Mouse (Mus musculus) brain, embryonic 14.5 days (tissue): ENCODE results near the gene Ocln.

Source experiments
- CTCF ChIP-seq: fragments of 200-500 bp; IDR thresholded peaks from 2 replicates; pipeline ENCODE4 v1.5.1; 2012; ENCODE audit warnings: inconsistent platforms, mild to moderate bottlenecking, moderate library complexity, borderline replicate concordance; ENCODE audit not compliant: insufficient read depth, insufficient read length; ENCODE audit errors: extremely low read depth
- POLR2A ChIP-seq: fragments of 200-500 bp; IDR thresholded peaks from 2 replicates; pipeline ENCODE4 v1.6.1; 2012; ENCODE audit warnings: mild to moderate bottlenecking, inconsistent platforms, borderline replicate concordance; ENCODE audit not compliant: poor library complexity, insufficient read depth, insufficient read length, severe bottlenecking; ENCODE audit errors: extremely low read depth

DNA sequence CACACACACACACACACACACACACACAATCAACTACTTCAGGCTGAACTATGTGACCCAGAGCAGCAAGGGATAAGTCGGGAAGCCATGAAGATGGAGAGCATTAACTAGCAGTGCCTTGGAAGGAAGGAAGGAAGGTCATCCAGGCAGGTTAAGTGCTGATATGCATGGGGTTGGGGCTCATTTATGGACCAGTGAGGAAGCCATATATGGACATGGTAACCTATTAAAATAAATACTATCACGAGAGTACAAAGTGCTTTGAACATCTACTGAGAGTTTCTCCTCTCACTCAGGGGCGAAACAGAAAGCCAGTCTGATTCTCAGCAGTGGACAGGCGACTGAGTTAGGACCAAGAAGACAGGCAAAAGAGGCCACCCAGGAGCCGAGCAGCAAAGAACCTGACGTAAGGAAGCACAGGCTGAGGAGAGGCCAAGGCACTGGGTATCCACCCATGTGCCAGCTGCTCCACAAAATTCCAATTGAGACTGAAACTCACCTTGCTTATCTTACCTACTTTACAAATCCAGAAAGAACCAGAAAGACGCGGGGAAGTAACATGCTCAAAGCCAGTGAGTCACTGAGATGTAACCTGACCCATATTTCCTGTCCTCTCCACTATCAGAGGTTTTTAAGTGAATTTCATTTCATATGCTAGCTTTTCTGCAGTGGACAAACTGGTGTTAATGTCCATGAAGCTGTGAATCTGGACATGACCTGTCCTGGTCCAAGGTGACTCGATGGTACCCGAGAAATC lies 9.3 kb downstream of the Ocln start:
- TF ChIP-seq CTCF: no peak
- TF ChIP-seq POLR2A: no peak
